Mouse (Mus musculus) kidney, embryonic 14.5 days (tissue): ENCODE measurements around the gene Lrrfip1. TPM values are rescaled to one million over a fixed set of nuclear protein-coding genes. Genes with fewer than 3 reads are reported as not detected.

Experiments
- ATAC-seq: fragments of 200-750 bp; cut with Nextera tagmentation; 2 replicates; pipeline ENCODE4 v1.8.0; 2017; ENCODE audit warnings: moderate number of reproducible peaks, mild to moderate bottlenecking, moderate TSS enrichment, moderate library complexity; ENCODE audit not compliant: low FRiP score, low TSS enrichment
- H3K27ac ChIP-seq: fragments of 300-500 bp; sonication (generic); 2 replicates; pipeline ENCODE4 v1.5.1; 2014; ENCODE audit warnings: low read depth, mild to moderate bottlenecking, low read length, moderate library complexity, mixed read lengths
- H3K27me3 ChIP-seq: fragments of 300-500 bp; sonication (generic); 2 replicates; pipeline ENCODE4 v1.6.1; 2014; ENCODE audit warnings: mild to moderate bottlenecking, low read length; ENCODE audit not compliant: control insufficient read depth, insufficient read depth
- H3K36me3 ChIP-seq: fragments of 300-500 bp; sonication (generic); 2 replicates; pipeline ENCODE4 v1.6.1; 2014; ENCODE audit warnings: low read length, mixed read lengths; ENCODE audit not compliant: control insufficient read depth, insufficient read depth
- H3K4me1 ChIP-seq: fragments of 300-500 bp; sonication (generic); 2 replicates; pipeline ENCODE4 v1.6.1; 2014; ENCODE audit warnings: low read length, mixed read lengths; ENCODE audit not compliant: control insufficient read depth, insufficient read depth
- H3K4me2 ChIP-seq: fragments of 300-500 bp; sonication (generic); replicated peaks from 2 replicates; pipeline ENCODE4 v1.6.1; 2014; ENCODE audit warnings: low read depth, mild to moderate bottlenecking, low read length
- H3K4me3 ChIP-seq: fragments of 300-500 bp; sonication (generic); 2 replicates; pipeline ENCODE4 v1.5.1; 2014; ENCODE audit warnings: mild to moderate bottlenecking, low read length
- H3K9ac ChIP-seq: fragments of 300-500 bp; sonication (generic); 2 replicates; pipeline ENCODE4 v1.6.1; 2014; ENCODE audit warnings: low read depth, mild to moderate bottlenecking, low read length, moderate library complexity
- H3K9me3 ChIP-seq: fragments of 300-500 bp; sonication (generic); 2 replicates; pipeline ENCODE4 v1.6.1; 2016; ENCODE audit warnings: low read length; ENCODE audit not compliant: control insufficient read depth
- WGBS: fragments of 180-500 bp; shearing (Covaris S2); extraction: QIAGEN DNeasy Blood & Tissue Kit; methylation state at CpG from one replicate; pipeline ENCODE4 v1.1.7; 2014; 5-methylcytosine and 5-hydroxymethylcytosine counted together
- polyA plus RNA-seq: library from polyadenylated mRNA; unstranded; fragments of >200 nt; fragmentation: Nextera tagmentation; extraction: Ambion mirVana; gene quantifications from 2 replicates; pipeline ENCODE4 v1.2.1, GENCODE M21; 2014

Gene Lrrfip1
- polyA plus RNA-seq, 1 experiment from 2014 or later, result 33.6 TPM

- no peaks in the 10 kb centered on the region for H3K36me3 ChIP-seq
- no peaks in the 10 kb centered on the region for H3K9me3 ChIP-seq
- ATAC-seq, result no peak
- H3K4me2 ChIP-seq, result no peak overlapping the region
- peaks cover 19% of the 10 kb centered on the region for H3K4me1 ChIP-seq
- H3K27ac ChIP-seq, result no peak overlapping the region
- H3K27me3 ChIP-seq, result no peaks in the 10 kb centered on the region
- no peak overlapping the region for H3K9ac ChIP-seq
- no peak overlapping the region for H3K4me3 ChIP-seq
- 46% methylated on average over 6 of the region's 6 CpGs for WGBS
Measured at GRCm38 (mm10) chr1:91038531-91038930, 40.0 kb downstream of the Lrrfip1 start.

GRCm38 (mm10) chr1:91041605-91042004 is 43.1 kb downstream of the Lrrfip1 start:
- Histone ChIP-seq H3K27me3 (no peaks in the 10 kb centered on the region), H3K4me1 (peaks cover 19% of the 10 kb centered on the region), H3K4me3 (no peak overlapping the region), H3K4me2 (no peak overlapping the region), H3K9ac (no peak overlapping the region), H3K27ac (peak overlapping the region; percentile 76), H3K36me3 (no peaks in the 10 kb centered on the region), H3K9me3 (no peaks in the 10 kb centered on the region)
- no peak for ATAC-seq
- 70% methylated on average over 5 of the region's 5 CpGs for WGBS

GRCm38 (mm10) chr1:91043191-91043590 is 44.7 kb downstream of the Lrrfip1 start:
- H3K4me3 ChIP-seq, result no peak overlapping the region
- 79% methylated on average over 5 of the region's 5 CpGs for WGBS
- peaks cover 19% of the 10 kb centered on the region for H3K4me1 ChIP-seq
- H3K27ac ChIP-seq, result 0 out of 2 replicates have a peak overlapping the region, but pooled peaks have one; percentile 38
- no peak overlapping the region for H3K4me2 ChIP-seq
- H3K9ac ChIP-seq, result no peak overlapping the region
- ATAC-seq, result no peak
- H3K27me3 ChIP-seq, result no peaks in the 10 kb centered on the region
- no peaks in the 10 kb centered on the region for H3K36me3 ChIP-seq
- no peaks in the 10 kb centered on the region for H3K9me3 ChIP-seq

DNA sequence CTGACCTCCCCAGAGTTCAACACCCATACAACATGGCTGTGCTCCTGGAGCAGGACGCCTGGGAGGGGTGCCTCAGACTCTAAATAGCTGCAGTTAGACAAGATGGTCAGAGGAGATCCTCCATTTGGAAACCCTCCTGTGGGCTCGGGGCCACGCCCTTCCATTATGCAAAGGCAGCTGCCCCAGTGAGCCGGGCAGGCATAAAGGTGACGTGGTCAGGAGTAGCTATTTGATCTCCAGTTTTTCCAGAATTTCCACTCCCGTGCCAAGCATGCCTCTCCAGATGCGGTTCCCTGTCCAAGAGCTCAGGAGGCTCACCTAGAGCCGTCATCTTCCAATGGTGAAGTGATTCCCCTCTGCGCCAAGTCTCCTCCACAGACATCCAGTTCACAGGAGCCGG is 45.6 kb downstream of the Lrrfip1 start:
- no peak overlapping the region for H3K4me2 ChIP-seq
- no peak overlapping the region for H3K27ac ChIP-seq
- no peaks in the 10 kb centered on the region for H3K9me3 ChIP-seq
- H3K4me1 ChIP-seq, result peaks cover 11% of the 10 kb centered on the region; the same call in 1 of the 2 replicates
- 74% methylated on average over 10 of the region's 10 CpGs for WGBS
- no peaks in the 10 kb centered on the region for H3K27me3 ChIP-seq
- H3K4me3 ChIP-seq, result no peak overlapping the region
- H3K36me3 ChIP-seq, result no peaks in the 10 kb centered on the region
- ATAC-seq, result no peak
- H3K9ac ChIP-seq, result no peak overlapping the region

DNA sequence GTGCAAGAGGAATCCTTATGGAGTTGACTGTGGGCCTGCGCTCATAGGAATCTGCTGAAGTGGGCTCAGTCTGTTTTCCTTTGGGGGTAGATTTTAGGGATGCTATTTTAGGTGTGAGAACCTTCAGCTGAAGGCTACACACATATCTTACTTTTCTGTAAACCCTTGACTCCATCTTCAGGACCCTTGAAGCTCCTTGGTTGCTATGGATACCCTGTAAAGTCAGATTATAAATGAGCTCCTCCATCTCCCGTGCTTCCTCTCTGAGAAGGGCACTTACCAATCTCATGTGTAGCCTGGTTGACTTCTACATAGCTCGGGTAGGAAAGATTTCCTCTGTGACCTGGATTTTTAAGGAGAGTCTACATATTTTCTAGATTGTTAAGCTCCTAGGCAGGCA is 46.1 kb downstream of the Lrrfip1 start:
- no peak overlapping the region for H3K27ac ChIP-seq
- WGBS, result 70% methylated on average over 3 of the region's 3 CpGs

GRCm38 (mm10) chr1:91046237-91046636 is 47.7 kb downstream of the Lrrfip1 start:
- no peaks in the 10 kb centered on the region for H3K9me3 ChIP-seq
- no peak overlapping the region for H3K27ac ChIP-seq
- ATAC-seq, result no peak
- no peak overlapping the region for H3K4me2 ChIP-seq
- H3K36me3 ChIP-seq, result no peaks in the 10 kb centered on the region
- 0 out of 2 replicates have a peak, but pooled peaks cover 6% of the 10 kb centered on the region for H3K4me1 ChIP-seq
- 48% methylated on average over 5 of the region's 5 CpGs for WGBS
- no peak overlapping the region for H3K9ac ChIP-seq
- no peaks in the 10 kb centered on the region for H3K27me3 ChIP-seq
- H3K4me3 ChIP-seq, result no peak overlapping the region

More for the DNA sequence above, 46.1 kb downstream of the Lrrfip1 start:
- H3K4me2 ChIP-seq, result no peak overlapping the region
- 0 out of 2 replicates have a peak, but pooled peaks cover 9% of the 10 kb centered on the region for H3K4me1 ChIP-seq
- H3K9me3 ChIP-seq, result no peaks in the 10 kb centered on the region
- no peaks in the 10 kb centered on the region for H3K36me3 ChIP-seq
- no peaks in the 10 kb centered on the region for H3K27me3 ChIP-seq
- no peak for ATAC-seq
- no peak overlapping the region for H3K4me3 ChIP-seq
- no peak overlapping the region for H3K9ac ChIP-seq

GRCm38 (mm10) chr1:91049296-91049695 is 50.8 kb downstream of the Lrrfip1 start:
- WGBS, result 82% methylated on average over 6 of the region's 6 CpGs
- Histone ChIP-seq H3K27ac (no peak overlapping the region), H3K9ac (no peak overlapping the region), H3K36me3 (no peaks in the 10 kb centered on the region), H3K4me1 (0 out of 2 replicates have a peak, but pooled peaks cover 9% of the 10 kb centered on the region), H3K27me3 (no peaks in the 10 kb centered on the region), H3K4me3 (no peak overlapping the region), H3K4me2 (no peak overlapping the region), H3K9me3 (no peaks in the 10 kb centered on the region)
- ATAC-seq, result no peak

DNA sequence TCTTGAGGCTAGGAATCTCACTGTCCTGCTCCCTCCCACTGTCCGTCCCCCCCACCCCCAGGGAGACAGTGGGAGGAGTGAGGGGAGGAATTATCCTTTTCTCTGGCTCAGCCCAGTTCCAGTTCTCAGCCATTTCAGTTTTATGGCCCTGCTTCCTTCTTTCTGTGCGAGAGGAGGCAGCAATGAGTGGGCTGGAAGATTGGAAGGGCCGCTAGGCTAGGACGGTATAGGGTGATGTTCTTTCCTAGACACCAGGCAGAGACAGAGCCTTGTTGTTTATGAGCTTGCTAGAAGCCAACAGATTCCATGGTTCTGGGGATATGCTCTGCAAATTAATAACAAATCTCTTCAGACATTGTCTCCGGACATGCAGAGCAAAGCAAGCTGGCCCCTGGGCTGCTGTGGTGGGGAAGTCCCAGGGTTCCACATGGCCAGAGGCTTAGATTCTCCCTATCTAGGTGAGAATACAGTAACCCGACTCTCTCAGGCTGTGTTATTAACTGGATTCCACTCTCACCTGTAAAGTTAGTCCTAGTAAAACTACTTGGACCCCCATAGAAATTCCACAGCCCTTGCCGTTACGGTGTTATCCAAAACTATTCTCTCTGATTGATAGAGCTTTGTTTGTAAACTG is 53.0 kb downstream of the Lrrfip1 start:
- no peak for ATAC-seq
- 55% methylated on average over 8 of the region's 8 CpGs for WGBS
- Histone ChIP-seq H3K36me3 (no peaks in the 10 kb centered on the region), H3K4me3 (no peak overlapping the region), H3K4me2 (no peak overlapping the region; the same call in 1 of the 2 replicates), H3K9me3 (no peaks in the 10 kb centered on the region), H3K27ac (no peak overlapping the region), H3K9ac (no peak overlapping the region), H3K4me1 (peaks cover 24% of the 10 kb centered on the region), H3K27me3 (no peaks in the 10 kb centered on the region)

- ATAC-seq, result peak; percentile 97
- H3K4me1 ChIP-seq, result peaks cover 24% of the 10 kb centered on the region
Measured at GRCm38 (mm10) chr1:91052747-91053181, 54.2 kb downstream of the Lrrfip1 start.

More at GRCm38 (mm10) chr1:91052747-91053181, 54.2 kb downstream of the Lrrfip1 start:
- Histone ChIP-seq H3K9me3 (no peaks in the 10 kb centered on the region), H3K4me3 (peak overlapping the region; percentile 53), H3K9ac (peak overlapping the region; percentile 63), H3K4me2 (peak overlapping the region; percentile 92), H3K27me3 (no peaks in the 10 kb centered on the region), H3K36me3 (no peaks in the 10 kb centered on the region), H3K27ac (peak overlapping the region; percentile 72)
- WGBS, result 1% methylated on average over 28 of the region's 28 CpGs
